Mouse (Mus musculus): ENCODE results near the gene Jade3.

DNA sequence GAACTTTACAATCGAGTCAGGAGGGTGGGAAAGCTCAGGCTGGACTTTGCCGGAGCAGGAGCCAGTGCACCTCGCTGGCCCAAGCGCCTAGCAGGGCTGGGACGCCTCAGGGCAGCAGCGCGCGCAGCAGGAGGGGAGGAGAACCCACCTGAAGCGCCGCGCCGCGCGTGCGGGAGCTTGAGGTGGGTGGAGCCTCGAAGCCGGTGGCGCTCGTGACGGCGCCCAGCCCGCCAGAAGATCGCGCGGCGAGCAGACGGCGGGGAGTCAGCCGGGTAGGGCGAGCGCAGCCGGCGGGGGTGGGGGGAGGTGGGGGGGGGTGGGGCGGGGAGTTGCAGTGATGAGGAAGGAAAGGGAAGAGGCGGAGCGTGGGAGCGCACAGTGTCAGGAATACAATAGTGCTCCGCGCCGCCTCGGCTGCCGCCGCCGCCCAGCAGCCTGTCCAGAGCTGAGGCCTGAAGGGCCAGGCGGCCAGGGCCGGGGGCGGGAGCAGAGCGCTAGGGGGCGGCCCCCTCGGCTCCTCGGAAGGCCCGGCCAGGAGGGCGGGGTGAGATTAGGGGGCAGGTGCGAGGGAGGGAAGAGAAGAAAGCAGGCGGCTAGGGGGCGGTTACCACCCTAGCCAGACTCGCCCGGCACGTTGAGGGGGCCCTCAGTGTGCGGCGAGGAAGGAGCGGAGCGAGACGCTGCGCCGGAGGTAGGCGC is at the start of gene Jade3:
- TF ChIP-seq CTCF (IDR thresholded peaks at IDR 0.05; ENCODE audit: low read depth) (0 out of 2 replicates have a peak, but pooled peaks have one; percentile 30), EP300 (IDR thresholded peaks at IDR 0.05; ENCODE audit: low read depth) (no peak)
